Mouse (Mus musculus) adrenal gland, adult (tissue): ENCODE measurements at regions not wholly inside any gene's neighbourhood (a gene's known extent, or its start where the extent isn't known, plus 50 kb on each side); places are given as distances from the start of the nearest gene placed in this dataset.

Experiments used
- DNase-seq, 2 experiments: peaks; one replicate each; pipeline ENCODE4 v3.0.0; 2022 to 2023; ENCODE audit warnings: low spot score in 1 of 2; ENCODE audit not compliant: inconsistent age in 2 of 2

DNA sequence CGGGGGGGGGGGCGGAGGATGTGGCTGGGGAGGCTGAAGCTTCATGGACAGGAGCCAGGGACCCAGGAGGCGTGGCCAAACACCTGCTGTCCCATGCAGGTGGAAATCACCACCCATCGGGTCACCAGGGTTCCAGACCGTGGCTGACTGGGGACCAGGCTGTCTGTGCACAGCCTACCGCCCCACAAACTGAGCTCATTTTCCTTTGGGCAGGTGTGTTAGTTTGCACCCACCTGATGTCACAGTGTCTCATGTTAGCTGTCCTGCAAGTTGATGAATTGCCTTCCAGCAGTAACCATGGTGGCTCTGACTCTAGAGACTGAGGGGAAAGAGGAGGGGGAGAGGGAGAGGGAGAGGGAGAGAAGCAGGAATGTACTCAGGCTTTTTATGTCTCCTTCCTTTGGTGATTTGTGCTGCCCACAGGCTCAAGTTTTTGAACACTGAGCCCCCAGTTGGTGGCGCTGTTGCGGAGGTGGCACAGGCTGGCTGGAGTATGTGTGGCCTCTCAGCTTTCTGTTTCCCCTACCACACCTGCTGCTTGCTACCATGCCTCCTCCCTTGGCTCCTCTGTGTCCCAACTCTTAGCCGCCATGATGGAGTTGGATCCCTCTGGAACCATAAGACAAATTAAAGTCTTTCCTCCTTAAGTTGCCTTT, 107.8 kb upstream of the Man2a1 start:
- DNase-seq: peak; percentile 26 to 75

DNA sequence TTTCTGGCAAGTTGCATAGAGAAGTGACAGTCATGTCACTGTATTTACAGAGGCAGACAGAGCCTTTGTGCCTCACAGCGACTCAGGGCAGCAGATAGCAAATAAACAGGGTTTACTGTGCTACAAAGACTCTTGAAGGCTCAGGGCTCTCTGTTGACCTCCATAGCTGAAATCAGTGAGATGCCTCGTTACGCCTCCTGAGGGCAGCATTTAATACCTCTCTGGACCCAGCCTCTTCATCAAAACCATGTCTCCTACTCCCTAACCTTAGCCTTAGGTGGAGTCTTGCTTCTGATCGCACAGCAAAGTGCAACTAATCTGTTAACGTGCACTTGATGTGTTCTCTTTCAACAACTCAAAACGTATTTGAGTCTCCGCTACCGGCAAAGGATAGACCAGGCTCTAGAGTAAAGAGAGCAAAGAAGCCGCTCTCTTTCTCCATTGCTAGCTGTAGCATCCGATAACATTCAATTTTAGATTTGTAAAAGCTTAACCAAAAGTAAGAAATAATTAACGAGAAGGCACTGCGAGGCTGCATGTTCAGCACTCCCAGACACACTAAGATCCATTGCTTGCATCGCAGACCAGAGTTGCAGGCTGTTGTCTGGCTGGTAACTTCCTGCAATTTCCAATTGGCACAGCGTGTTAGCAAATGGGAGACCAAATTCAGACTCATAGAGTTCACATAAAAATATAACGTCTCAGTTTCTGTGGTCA, 101.1 kb upstream of the Man2a1 start:
- DNase-seq: peak; percentile 39 to 80

- DNase-seq: peak; percentile 49 to 76
These were observed 98.2 kb upstream of the Man2a1 start for GRCm38 (mm10) chr17:64502376-64502775.

- DNase-seq: no peak
These were observed 94.6 kb upstream of the Man2a1 start for GRCm38 (mm10) chr17:64505956-64506355.

- no peak for DNase-seq
These were observed 89.3 kb upstream of the Man2a1 start for GRCm38 (mm10) chr17:64511139-64511779.

DNA sequence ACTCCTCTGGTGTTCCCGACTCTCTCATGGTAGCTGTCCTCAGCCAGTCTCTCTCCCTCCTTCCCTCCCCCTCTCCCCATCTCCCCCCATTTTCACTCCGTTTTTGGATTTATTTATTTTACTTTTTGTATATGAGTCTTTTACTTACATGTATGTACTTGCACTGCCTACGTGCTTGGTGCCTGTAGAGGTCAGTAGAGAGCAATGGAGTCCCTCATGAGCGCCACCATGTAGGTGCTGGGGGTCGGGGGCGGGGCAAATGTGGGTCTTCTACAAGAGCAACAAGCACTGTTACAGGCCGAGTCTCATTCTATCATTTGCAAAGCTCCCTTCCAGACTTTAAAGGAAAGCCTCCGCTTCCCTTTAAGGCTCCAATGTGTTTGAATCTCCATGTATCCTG, 78.3 kb upstream of the Man2a1 start:
- DNase-seq: no peak

GRCm38 (mm10) chr17:64523899-64524298, 76.6 kb upstream of the Man2a1 start:
- DNase-seq: no peak

DNA sequence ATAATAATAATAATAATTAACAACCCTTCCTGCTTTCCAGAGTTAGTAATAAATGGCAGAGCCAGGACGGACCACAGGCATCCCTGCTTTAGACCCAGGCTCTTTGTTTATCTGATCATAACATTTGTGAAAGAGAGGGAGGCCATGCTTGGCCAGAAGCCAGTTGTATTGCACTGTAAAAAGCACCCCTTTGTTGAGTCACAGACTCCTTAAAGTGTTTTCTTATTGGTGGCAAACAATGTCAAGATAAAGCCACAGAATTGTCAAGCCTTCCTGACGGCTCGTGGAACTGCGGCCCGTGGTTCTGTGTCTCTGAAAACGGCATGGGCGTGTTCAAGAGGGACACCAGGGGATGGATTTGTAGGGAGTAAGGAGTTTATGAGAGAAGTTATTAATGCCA, 72.7 kb upstream of the Man2a1 start:
- DNase-seq: no peak

- no peak for DNase-seq
These were observed 72.1 kb upstream of the Man2a1 start for GRCm38 (mm10) chr17:64528476-64528875.

DNA sequence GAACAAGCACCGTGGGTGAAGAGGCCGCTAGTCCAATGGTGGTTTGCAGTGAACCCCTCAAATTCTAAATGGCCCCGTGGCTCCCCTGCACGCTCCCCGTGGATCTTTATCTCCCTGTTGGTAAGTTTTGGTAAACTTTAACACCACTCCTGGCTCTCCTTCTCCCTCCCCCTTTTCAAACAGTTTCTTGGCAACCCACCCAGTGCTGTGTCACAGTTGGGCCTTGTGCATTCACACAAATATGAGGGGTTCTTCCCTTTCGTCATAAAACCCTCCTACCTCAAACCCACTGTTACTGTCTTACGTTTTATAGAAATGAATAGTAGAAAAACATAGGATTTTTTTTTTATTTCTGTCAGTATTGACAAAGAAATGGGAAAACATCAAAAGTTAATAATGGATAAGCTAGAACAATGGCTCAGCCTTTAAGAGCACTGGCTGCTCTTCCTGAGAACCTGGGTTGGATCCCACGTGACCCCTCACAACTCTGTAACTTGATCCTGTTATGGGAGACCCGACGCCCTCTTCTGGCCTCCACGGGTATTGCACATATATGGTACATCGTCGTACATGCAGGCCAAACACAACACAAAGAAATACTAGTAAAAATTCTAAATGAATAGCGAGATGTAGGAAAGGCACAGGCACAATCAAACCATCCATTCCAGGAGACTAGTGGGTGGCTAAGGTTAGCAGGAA, 71.1 kb upstream of the Man2a1 start:
- no peak for DNase-seq

DNA sequence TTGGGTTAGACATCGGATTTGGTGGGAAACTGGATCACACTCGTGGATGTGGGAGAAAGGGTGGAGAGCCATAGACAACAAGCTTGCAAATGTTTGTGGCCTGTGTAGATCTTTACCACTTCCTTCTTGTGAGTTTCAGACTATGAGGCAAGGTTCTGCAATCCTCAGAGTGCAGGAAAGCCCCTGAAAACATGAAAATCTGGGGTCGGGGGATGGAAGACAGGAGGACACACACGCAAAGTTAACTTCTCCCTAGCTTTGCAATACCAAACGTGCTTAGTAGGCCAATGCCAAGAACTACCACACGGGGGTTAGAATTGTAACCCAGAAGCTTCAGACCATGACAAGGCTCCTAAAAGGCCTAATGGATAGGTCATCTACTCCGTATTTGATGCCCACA, 69.4 kb upstream of the Man2a1 start:
- DNase-seq: no peak

GRCm38 (mm10) chr17:64534323-64534722, 66.2 kb upstream of the Man2a1 start:
- no peak for DNase-seq

DNA sequence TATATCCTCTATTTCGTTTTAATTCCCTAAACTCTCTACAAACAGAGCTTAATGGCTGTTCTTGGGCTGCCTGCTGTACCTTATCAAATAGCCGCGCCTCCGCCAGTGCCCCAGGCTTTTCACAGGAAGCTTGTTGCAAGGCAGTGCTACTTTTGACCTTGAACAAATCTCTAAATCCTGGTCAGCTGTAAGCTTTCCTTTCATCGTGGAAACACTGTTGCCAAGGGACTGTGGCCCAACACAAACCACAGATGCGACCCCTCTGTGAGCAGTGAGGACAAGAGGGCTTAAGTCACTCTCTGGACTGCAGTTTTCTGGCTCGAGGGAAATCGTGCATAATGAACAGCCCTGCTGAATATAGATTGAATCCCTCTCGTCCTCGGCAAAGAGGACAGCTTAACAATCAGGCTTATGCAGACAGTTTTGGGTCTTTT, 62.0 kb upstream of the Man2a1 start:
- peak; percentile 54 to 78 for DNase-seq

- no peak for DNase-seq
These were observed 60.1 kb upstream of the Man2a1 start for GRCm38 (mm10) chr17:64540411-64540810.

DNA sequence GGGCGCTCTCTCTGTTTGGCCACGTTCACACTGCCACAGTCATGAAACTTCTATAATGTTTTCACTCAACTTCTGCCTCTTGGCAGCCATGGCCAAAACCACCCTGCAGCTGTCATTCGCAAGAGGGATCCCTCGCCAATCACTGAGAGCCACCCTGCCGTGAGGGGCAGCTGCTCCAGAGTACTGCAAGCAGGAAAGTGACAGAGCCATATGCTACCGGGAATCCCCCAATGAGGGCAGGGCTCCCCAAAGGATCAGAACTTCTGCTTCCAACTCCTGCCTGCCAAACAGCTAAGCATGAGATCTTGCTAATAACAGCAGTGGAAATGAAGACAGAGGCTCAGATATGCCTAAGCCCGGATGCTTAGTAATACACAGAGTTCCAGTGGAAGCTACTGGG, 52.0 kb upstream of the Man2a1 start:
- DNase-seq: no peak

DNA sequence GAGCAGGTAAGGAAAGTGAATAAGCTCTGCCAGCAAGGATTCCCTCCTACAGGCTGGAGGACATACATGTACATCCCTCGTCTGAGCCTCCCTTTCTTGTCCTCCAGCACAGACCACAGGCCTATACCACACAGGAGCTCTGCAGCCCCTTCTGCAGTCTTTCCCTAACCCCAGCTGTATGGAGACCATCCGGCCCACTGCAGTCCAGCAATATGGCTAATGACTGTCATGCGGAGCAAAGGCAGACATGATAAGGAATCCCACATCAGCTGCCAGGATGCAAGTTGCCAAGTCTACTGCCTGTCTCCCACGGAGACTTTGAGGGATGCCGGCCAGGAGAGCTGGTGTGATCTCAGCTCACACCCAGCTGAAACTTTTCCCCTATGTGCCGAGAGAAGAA, 50.5 kb upstream of the Man2a1 start:
- DNase-seq: no peak
